Mouse (Mus musculus) heart, embryonic 13.5 days (tissue): ENCODE measurements at regions not wholly inside any gene's neighbourhood (a gene's known extent, or its start where the extent isn't known, plus 50 kb on each side); places are given as distances from the start of the nearest gene placed in this dataset.
A peak's percentile ranks its signal among the peaks of the same experiment; 100 is the strongest.

ENCODE experiments used
- ATAC-seq: fragments of 200-750 bp; cut with Nextera tagmentation; 2 replicates; pipeline ENCODE4 v1.8.0; 2017; ENCODE audit warnings: moderate TSS enrichment; ENCODE audit not compliant: insufficient number of reproducible peaks, low FRiP score, low TSS enrichment; ENCODE audit errors: extremely low read depth
- H3K27ac ChIP-seq: fragments of 300-500 bp; sonication (generic); replicated peaks from 2 replicates; pipeline ENCODE4 v1.5.1; 2015; ENCODE audit warnings: moderate library complexity, mild to moderate bottlenecking, inconsistent platforms
- H3K27me3 ChIP-seq: fragments of 300-500 bp; sonication (generic); replicated peaks from 2 replicates; pipeline ENCODE4 v1.6.1; 2015; ENCODE audit warnings: mild to moderate bottlenecking, inconsistent platforms
- H3K36me3 ChIP-seq: fragments of 300-500 bp; sonication (generic); 2 replicates; pipeline ENCODE4 v1.6.1; 2015; ENCODE audit warnings: mild to moderate bottlenecking, inconsistent platforms
- H3K4me1 ChIP-seq: fragments of 300-500 bp; sonication (generic); 2 replicates; pipeline ENCODE4 v1.6.1; 2015; ENCODE audit warnings: inconsistent platforms
- H3K4me2 ChIP-seq: fragments of 300-500 bp; sonication (generic); 2 replicates; pipeline ENCODE4 v1.6.1; 2015; ENCODE audit warnings: inconsistent platforms, mild to moderate bottlenecking, moderate library complexity
- H3K4me3 ChIP-seq: fragments of 300-500 bp; sonication (generic); 2 replicates; pipeline ENCODE4 v1.5.1; 2015; ENCODE audit warnings: moderate library complexity, mild to moderate bottlenecking, inconsistent platforms
- H3K9ac ChIP-seq: fragments of 300-500 bp; sonication (generic); 2 replicates; pipeline ENCODE4 v1.6.1; 2015; ENCODE audit warnings: inconsistent platforms, mild to moderate bottlenecking, moderate library complexity
- H3K9me3 ChIP-seq: fragments of 300-500 bp; sonication (generic); 2 replicates; pipeline ENCODE4 v1.6.1; 2016; ENCODE audit warnings: inconsistent platforms
- WGBS: fragments of 180-500 bp; shearing (Covaris S2); methylation state at CpG from one replicate; pipeline ENCODE4 v1.1.7; 2015; ENCODE audit warnings: mixed read lengths; 5-methylcytosine and 5-hydroxymethylcytosine counted together

- Histone ChIP-seq H3K4me2 (no peak overlapping the region), H3K4me3 (no peak overlapping the region), H3K9me3 (no peaks in the 10 kb centered on the region), H3K27ac (no peak overlapping the region), H3K4me1 (peaks cover 13% of the 10 kb centered on the region), H3K27me3 (no peaks in the 10 kb centered on the region), H3K9ac (no peak overlapping the region), H3K36me3 (no peaks in the 10 kb centered on the region)
- ATAC-seq, result no peak
- 71% methylated on average over 8 of the region's 8 CpGs for WGBS
Observed at GRCm38 (mm10) chr15:97577196-97577595, 128.4 kb downstream of the Rpap3 start.

DNA sequence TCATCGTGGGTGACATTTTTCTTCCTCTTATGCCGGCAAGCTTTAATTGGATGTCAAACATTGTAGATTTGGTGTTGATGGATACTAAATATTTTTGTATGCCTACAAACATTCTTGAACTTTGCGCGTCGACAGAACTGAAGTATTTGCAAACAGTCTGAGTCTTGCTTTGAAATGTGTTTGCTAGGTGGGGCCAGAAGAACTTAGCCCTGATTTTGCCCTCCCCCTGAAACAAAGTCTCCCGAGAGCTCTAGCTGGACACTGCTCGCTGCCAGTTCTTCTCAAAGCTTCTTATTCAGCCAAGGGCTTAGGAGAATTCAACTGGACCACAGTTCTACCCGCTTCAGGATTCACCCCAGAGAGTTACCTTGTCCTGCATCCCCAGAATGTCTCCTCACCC is 133.0 kb downstream of the Rpap3 start:
- no peak for ATAC-seq
- H3K4me3 ChIP-seq, result no peak overlapping the region
- 67% methylated on average over 8 of the region's 8 CpGs for WGBS
- H3K4me1 ChIP-seq, result peaks cover 15% of the 10 kb centered on the region
- no peak overlapping the region for H3K4me2 ChIP-seq
- H3K36me3 ChIP-seq, result no peaks in the 10 kb centered on the region
- no peaks in the 10 kb centered on the region for H3K9me3 ChIP-seq
- H3K9ac ChIP-seq, result no peak overlapping the region
- H3K27me3 ChIP-seq, result no peaks in the 10 kb centered on the region
- H3K27ac ChIP-seq, result no peak overlapping the region

DNA sequence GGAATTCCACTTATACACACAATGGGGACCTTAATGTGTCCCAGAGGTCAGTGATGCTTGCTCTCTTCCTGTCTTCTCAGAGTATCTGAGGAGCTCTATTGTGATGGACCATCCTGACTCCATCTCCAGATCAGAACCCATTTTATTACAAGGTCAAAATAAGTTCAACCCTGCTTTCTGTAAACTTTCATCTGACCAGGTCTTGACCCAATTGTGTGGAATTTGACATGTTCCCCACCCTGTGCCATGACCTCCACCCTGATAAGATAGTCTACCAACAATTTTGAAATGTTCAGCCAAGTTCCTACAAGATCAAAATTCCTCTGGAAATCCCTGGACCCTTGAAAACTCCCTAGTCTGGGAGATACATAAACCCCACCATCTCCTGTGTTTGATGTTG is 133.7 kb downstream of the Rpap3 start:
- H3K4me2 ChIP-seq, result no peak overlapping the region
- H3K27me3 ChIP-seq, result no peaks in the 10 kb centered on the region
- H3K9ac ChIP-seq, result no peak overlapping the region
- H3K9me3 ChIP-seq, result no peaks in the 10 kb centered on the region
- no peak for ATAC-seq
- peaks cover 15% of the 10 kb centered on the region for H3K4me1 ChIP-seq
- no peaks in the 10 kb centered on the region for H3K36me3 ChIP-seq
- peak overlapping the region; percentile 25; the same call in 1 of the 2 replicates for H3K27ac ChIP-seq
- no peak overlapping the region for H3K4me3 ChIP-seq

DNA sequence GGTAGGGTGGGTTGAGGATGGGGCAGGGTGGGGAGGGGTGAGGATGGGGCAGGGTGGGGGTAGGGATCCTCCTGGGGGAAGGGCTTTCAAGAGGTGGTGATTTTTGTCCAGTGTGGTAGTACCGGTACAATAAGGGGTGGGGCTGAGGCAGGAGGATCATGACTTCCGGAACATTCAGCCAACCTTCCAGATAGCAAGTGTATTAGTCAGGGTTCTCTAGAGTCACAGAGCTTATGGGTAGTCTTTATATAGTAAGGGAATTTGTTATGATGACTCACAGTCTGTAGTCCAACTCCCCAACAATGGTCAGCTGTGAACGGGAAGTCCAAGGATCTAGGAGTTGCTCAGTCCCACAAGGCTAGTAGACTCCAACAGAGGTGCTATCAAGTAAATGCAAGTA is 145.5 kb downstream of the Rpap3 start:
- Histone ChIP-seq H3K27ac (no peak overlapping the region), H3K9ac (no peak overlapping the region), H3K4me3 (no peak overlapping the region), H3K27me3 (no peaks in the 10 kb centered on the region), H3K4me1 (no peaks in the 10 kb centered on the region), H3K9me3 (peaks cover 32% of the 10 kb centered on the region), H3K36me3 (no peaks in the 10 kb centered on the region), H3K4me2 (no peak overlapping the region)
- no peak for ATAC-seq
- 82% methylated on average over 3 of the region's 3 CpGs for WGBS

DNA sequence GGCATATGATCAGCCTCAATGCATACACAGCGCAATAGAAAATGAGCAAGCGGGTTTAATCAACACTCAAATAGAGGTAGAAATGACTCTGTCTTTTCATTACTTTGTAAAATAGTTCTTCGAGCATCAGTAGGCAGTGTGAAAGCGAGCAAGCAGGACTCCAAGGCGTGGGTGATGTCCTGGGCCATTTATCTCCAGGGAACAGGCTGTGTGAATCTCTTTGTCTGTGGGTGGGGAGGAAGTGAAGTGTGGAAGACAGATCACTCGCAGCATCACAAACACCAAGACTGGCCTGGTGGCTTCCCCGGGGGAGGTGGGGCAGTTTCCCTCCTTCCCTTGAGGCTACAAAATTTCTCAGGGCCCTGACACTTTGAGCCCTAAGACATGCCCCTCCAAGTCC is 146.9 kb downstream of the Rpap3 start:
- ATAC-seq, result no peak
- Histone ChIP-seq H3K4me3 (no peak overlapping the region), H3K27ac (no peak overlapping the region), H3K9ac (no peak overlapping the region), H3K4me2 (no peak overlapping the region), H3K4me1 (no peaks in the 10 kb centered on the region), H3K9me3 (peaks cover 32% of the 10 kb centered on the region), H3K27me3 (no peaks in the 10 kb centered on the region), H3K36me3 (no peaks in the 10 kb centered on the region)
- 84% methylated on average over 7 of the region's 7 CpGs for WGBS

DNA sequence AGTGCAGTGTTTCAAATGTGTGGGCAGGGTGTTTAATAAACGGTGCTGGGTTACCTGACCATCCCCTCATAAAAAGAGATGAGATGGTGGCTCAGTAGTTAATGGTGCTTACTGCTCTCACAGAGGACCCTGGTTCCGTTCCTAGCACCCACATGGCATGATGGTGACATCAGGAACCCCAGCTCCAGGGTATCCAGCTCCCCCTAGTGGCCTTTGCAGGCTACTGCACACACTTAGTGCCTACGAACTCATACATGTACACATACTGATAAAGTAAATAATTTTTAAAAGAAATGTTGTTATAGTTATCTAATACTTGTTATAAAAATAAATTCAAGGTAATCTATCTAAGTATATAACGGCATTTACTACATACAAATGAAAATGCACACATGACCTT is 157.3 kb downstream of the Rpap3 start:
- no peak overlapping the region for H3K9ac ChIP-seq
- no peak overlapping the region for H3K27ac ChIP-seq
- no peaks in the 10 kb centered on the region for H3K27me3 ChIP-seq
- no peak for ATAC-seq
- H3K4me1 ChIP-seq, result no peaks in the 10 kb centered on the region
- no peaks in the 10 kb centered on the region for H3K36me3 ChIP-seq
- H3K4me2 ChIP-seq, result no peak overlapping the region
- WGBS, result 78% methylated on average over 4 of the region's 4 CpGs
- no peak overlapping the region for H3K4me3 ChIP-seq
- H3K9me3 ChIP-seq, result peaks cover 21% of the 10 kb centered on the region

DNA sequence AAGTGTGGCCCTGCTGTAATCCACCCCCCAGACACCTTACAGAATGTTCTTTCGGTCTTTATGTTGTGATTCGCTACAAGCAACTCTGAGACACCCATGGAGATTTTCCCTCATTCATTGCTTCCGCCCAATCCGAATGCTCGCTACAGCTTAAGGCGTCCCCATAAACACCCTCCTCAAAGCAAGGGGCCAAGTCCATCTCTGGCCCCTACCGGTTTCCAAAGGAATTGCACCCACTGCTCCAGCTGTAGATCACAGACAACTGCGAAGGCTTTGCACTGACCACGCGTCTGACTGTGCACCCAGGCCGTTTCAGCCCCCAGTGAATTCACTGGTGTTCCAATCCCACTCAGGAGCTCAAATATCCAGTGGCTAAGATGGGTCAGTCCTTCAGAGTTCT is 160.6 kb downstream of the Rpap3 start:
- Histone ChIP-seq H3K36me3 (no peaks in the 10 kb centered on the region), H3K4me2 (no peak overlapping the region), H3K27ac (no peak overlapping the region), H3K9me3 (peaks cover 21% of the 10 kb centered on the region), H3K4me3 (no peak overlapping the region), H3K9ac (no peak overlapping the region), H3K4me1 (no peaks in the 10 kb centered on the region), H3K27me3 (no peaks in the 10 kb centered on the region)
- 81% methylated on average over 11 of the region's 11 CpGs for WGBS
- no peak for ATAC-seq

GRCm38 (mm10) chr15:97541646-97542045 is 164.0 kb downstream of the Rpap3 start:
- H3K9ac ChIP-seq, result no peak overlapping the region
- no peak overlapping the region for H3K4me2 ChIP-seq
- peaks cover 17% of the 10 kb centered on the region; the same call in 1 of the 2 replicates for H3K9me3 ChIP-seq
- no peak overlapping the region for H3K4me3 ChIP-seq
- WGBS, result 79% methylated on average over 9 of the region's 9 CpGs
- no peak for ATAC-seq
- no peaks in the 10 kb centered on the region for H3K27me3 ChIP-seq
- H3K27ac ChIP-seq, result no peak overlapping the region
- no peaks in the 10 kb centered on the region for H3K4me1 ChIP-seq
- H3K36me3 ChIP-seq, result no peaks in the 10 kb centered on the region

GRCm38 (mm10) chr15:97536145-97536544 is 169.5 kb downstream of the Rpap3 start:
- Histone ChIP-seq H3K9me3 (peaks cover 6% of the 10 kb centered on the region; the same call in 1 of the 2 replicates), H3K36me3 (no peaks in the 10 kb centered on the region), H3K27ac (no peak overlapping the region), H3K4me3 (no peak overlapping the region), H3K27me3 (no peaks in the 10 kb centered on the region), H3K9ac (no peak overlapping the region), H3K4me2 (no peak overlapping the region), H3K4me1 (0 out of 2 replicates have a peak, but pooled peaks cover 5% of the 10 kb centered on the region)
- ATAC-seq, result no peak
- 85% methylated on average over 12 of the region's 12 CpGs for WGBS

DNA sequence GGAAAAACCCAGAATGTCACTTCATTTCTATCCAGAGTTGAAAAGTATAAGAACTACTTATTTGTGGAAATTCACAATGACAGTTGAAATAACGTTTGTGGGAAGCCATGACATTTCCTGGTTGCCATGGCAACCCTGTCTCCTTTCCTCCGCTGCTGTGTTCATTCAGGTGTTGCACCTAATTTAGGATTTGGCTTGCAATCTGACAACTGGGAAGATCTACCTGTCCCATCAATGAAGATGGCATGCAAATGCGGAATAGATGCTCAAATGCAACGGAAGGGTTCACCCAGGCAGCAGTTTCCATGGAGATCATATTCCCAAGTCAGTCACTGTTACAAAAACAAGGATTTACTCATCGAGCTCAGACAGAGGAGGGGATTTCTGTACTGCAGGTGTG is 170.7 kb downstream of the Rpap3 start:
- 71% methylated on average over 5 of the region's 5 CpGs for WGBS
- Histone ChIP-seq H3K9me3 (peaks cover 6% of the 10 kb centered on the region; the same call in 1 of the 2 replicates), H3K9ac (no peak overlapping the region), H3K4me3 (no peak overlapping the region), H3K4me2 (no peak overlapping the region), H3K4me1 (0 out of 2 replicates have a peak, but pooled peaks cover 5% of the 10 kb centered on the region), H3K36me3 (no peaks in the 10 kb centered on the region), H3K27me3 (no peaks in the 10 kb centered on the region), H3K27ac (no peak overlapping the region)
- ATAC-seq, result no peak

GRCm38 (mm10) chr15:97533553-97534291 is 171.9 kb downstream of the Rpap3 start:
- no peaks in the 10 kb centered on the region for H3K36me3 ChIP-seq
- 0 out of 2 replicates have a peak, but pooled peaks cover 5% of the 10 kb centered on the region for H3K4me1 ChIP-seq
- WGBS, result 59% methylated on average over 12 of the region's 12 CpGs
- ATAC-seq, result no peak
- H3K27ac ChIP-seq, result no peak overlapping the region
- no peak overlapping the region; the same call in 1 of the 2 replicates for H3K4me2 ChIP-seq
- H3K4me3 ChIP-seq, result no peak overlapping the region
- H3K9ac ChIP-seq, result no peak overlapping the region
- H3K9me3 ChIP-seq, result no peaks in the 10 kb centered on the region
- no peaks in the 10 kb centered on the region for H3K27me3 ChIP-seq

DNA sequence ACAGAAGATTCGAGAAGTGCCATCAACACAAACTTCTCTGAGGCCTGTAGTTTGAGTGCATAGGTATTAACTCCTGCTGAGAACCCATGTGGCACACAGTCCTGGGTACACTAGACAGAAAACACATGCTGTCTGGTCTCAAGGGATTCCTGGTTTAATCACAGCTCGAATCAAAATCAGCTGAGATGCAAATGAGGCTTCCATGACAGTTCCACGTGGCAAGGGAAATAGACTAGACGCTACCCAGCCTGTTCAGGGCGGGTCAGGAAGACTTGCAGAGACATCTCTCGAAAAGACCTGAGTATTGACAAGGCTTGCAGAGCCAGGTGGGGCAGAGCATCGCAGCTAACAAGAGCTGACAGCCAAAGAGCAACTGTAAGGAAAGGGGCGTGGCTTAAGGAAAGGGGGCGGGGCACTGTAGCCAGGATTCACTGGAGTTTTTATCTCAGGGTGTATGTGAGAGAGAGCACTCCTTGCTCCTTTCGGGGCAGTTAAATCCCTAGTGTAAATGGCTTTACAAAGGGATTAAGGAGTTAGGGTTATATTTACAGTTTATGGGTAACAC is 173.2 kb downstream of the Rpap3 start:
- H3K9ac ChIP-seq, result no peak overlapping the region
- H3K27me3 ChIP-seq, result no peaks in the 10 kb centered on the region
- H3K36me3 ChIP-seq, result no peaks in the 10 kb centered on the region
- H3K4me1 ChIP-seq, result 0 out of 2 replicates have a peak, but pooled peaks cover 5% of the 10 kb centered on the region
- 57% methylated on average over 10 of the region's 10 CpGs for WGBS
- H3K4me3 ChIP-seq, result no peak overlapping the region
- no peak overlapping the region for H3K4me2 ChIP-seq
- H3K27ac ChIP-seq, result no peak overlapping the region
- ATAC-seq, result no peak
- H3K9me3 ChIP-seq, result no peaks in the 10 kb centered on the region
